Mouse (Mus musculus): ENCODE measurements at regions not wholly inside any gene's neighbourhood (a gene's known extent, or its start where the extent isn't known, plus 50 kb on each side); places are given as distances from the start of the nearest gene placed in this dataset.

DNA sequence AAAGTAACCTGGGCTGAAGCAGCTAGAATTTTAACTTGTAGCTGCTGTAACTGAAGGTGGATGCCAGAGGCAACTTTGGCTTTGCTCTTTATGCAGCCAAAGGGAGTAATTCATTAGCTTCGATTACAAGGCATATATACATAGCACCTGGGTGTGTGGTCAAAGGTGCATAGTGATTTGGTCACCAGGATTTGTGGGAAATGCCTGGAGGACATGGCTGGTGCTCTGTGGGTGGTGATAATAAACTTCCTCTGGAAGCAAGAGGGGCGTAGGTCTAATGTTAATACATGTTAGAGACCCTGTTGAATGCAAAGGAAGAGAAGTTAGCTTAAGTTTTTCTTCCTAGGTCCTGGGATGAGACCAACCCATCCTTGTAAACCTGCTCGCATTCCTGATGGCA, 139.3 kb upstream of the Osr1 start:
- DNase-seq (ENCODE audit: low spot score), result no peak

GRCm38 (mm10) chr12:9438575-9439161, 131.2 kb upstream of the Osr1 start:
- DNase-seq (ENCODE audit: low spot score), result no peak

DNA sequence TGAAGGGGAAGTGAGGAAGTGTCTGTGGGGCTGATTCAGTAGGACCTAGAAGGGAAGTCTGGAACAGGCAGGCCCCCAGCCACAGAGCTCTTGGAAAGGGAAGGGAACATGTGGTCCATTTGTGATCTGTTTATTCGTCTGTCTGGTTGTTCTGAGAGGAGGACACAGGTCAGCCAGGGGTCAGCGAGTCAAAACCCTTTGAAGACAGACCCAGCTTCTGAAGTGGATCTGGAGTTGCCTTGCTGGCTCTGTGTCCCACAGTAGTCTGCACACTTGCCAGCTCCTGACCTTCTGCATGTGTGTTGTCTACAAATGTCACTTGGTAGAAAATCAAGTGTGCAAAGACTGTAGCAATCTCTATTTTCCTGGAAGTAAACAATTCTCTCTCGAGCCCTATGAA, 119.3 kb upstream of the Osr1 start:
- DNase-seq (ENCODE audit: low spot score), result peak; percentile 12

- DNase-seq (ENCODE audit: low spot score), result no peak
Measured at GRCm38 (mm10) chr12:9460193-9460592, 109.7 kb upstream of the Osr1 start.

DNA sequence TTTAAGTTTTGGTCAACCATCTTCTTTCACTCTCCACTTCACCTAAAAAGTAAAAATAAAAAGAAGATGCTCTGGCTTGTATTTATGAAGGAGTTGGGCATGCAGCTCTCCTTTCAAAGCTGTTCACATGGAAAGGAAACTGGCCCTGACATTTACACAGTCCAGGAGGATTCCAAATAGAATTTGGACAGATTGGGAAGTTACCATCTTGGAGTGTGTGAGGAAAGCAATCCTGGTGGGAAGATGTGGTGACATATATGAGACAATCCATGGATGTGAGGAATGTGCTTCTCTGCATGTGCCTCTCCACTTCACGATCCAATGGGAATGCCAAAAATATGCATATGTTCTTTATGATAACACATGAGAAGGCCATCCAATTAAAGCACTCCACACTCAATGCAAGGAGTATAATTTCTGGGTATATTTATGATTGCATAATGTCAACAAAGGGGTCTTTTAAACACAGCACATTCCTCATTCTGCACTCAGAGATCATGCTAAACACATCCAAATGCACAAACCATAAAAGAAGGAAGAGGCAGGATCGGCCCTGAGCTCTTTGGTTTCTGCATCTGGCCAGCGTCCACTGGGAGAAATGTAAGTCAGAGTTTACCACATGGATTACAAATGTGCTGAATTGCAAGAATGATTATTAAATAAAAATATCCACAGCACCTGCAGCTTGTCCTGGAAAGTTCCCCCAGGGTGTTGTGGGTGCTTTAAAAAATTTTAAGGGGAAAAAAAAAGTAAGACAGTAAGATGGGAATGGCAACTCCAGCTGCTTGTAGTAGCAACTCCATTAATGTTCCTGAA, 100.1 kb upstream of the Osr1 start:
- DNase-seq (ENCODE audit: low spot score), result no peak

DNA sequence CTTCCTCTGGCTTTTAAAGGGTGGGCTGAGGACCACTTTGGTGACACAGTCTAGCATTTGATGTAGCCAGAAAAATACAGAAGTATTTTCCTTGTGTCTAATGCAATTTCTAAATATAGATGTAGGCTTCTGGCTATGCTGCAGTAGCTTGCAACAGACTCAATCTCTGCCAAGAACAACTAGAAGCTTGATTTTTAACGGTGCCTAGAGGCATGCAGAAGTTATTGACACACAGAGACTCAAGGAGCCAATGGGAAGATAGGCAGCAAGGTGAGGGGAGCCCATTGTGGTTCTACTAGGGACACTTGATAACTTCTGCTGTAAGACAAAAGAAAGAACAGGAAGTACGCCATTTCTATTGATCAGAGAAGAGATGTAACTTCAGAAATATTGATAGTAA, 94.1 kb upstream of the Osr1 start:
- no peak for DNase-seq (ENCODE audit: low spot score)

DNA sequence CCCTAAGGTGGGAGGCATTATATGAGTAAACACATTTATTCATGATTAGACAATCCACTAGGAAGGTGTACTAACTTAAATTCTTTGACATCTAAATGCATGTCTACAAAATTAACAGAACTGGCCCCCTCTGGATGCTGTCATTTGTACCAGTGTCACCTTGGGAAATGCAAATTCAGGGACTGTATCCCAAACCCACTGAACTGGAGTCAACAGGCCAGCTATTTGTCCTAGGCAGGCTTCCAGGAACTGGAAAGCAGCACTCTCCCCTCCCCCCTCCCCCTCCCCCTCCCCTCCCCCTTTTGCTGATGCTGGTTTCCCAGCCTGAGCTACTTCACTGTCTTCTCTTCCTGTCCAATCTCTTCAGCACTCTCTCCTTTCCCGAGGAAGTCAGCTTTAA, 91.7 kb upstream of the Osr1 start:
- DNase-seq (ENCODE audit: low spot score), result no peak

GRCm38 (mm10) chr12:9487674-9488413, 82.1 kb upstream of the Osr1 start:
- DNase-seq (ENCODE audit: low spot score), result no peak

GRCm38 (mm10) chr12:9513926-9514325, 56.0 kb upstream of the Osr1 start:
- no peak for DNase-seq (ENCODE audit: low spot score)

DNA sequence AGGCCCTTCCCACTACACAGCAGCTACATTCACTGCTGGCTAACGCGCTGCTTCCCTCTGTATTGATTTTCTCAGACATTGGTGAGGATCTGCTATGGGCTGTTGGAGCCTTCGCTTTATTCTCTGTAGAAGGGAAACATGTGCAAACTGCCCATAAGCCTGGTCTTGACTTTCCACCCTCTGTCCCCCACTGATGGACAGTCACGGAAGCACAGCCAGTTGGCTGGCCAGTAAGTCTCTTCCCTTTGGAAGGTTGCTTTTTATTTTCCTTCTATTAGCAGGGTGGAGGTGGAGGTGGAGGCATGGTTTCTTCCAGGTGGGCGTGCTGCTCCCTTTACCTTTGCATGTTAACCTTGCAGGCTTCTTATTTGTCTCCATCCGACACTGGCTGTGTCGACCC, 51.1 kb upstream of the Osr1 start:
- no peak for DNase-seq (ENCODE audit: low spot score)

- no peak for DNase-seq (ENCODE audit: low spot score)
Measured at GRCm38 (mm10) chr12:9519346-9519745, 50.6 kb upstream of the Osr1 start.

Data from yolk sac, embryonic 10.5 days (tissue).